In the genomic region with DNA sequence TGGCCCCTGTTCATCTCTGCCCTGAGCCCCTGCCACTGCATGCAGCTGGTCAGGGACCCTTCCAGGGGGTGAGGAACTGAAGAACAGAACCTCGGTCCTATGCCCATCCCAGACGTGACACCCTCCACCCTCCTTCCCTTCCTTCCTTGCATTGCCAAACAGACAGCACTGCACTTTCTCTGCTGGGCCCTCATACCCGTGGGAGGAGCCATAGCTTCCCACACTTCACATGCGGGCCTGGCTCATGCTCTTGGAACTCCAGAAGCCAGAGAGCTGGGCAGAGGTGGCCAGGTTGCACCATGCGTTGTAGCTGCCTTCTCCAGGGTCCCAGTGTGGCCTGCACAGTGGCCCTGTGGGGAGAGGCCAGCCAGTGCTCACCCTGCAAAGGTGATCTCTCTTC, we compare ENCODE assay signal across 9 mouse cellular contexts.
DNase-seq lines count a peak whose midpoint lies in the region; ATAC-seq and TF ChIP-seq lines count a peak whose summit lies in the region.
"Had no signal": no experiment of that assay in that cellular context is flagged by ENCODE, and none has a peak within 500 bp of the region (broad histone marks: within the 10 kb centered on the region; RNA-seq: fewer than 3 reads in every experiment).

No protein-coding gene starts in this region.

- WGBS in heart, embryonic 13.5 days: 30% methylated on average over 5 of the region's 5 CpGs
- 32% methylated on average over 5 of the region's 5 CpGs for WGBS in embryonic facial prominence, embryonic 12.5 days
- WGBS in limb, embryonic 14.5 days: 36% methylated on average over 5 of the region's 5 CpGs

- no peak overlapping the region for H3K4me3 ChIP-seq in heart, embryonic 13.5 days
- no peak overlapping the region for H3K4me3 ChIP-seq in embryonic facial prominence, embryonic 12.5 days
- no peak overlapping the region for H3K4me3 ChIP-seq in limb, embryonic 14.5 days (replicated peaks; ENCODE audit: low read length)

- H3K4me1 ChIP-seq in heart, embryonic 13.5 days: peaks cover 30% of the 10 kb centered on the region
- H3K4me1 ChIP-seq in embryonic facial prominence, embryonic 12.5 days: peaks cover 18% of the 10 kb centered on the region
- peaks cover 8% of the 10 kb centered on the region; the same call in 1 of the 2 replicates for H3K4me1 ChIP-seq in limb, embryonic 14.5 days (ENCODE audit: control insufficient read depth, insufficient read depth, low read length)

- no peaks in the 10 kb centered on the region for H3K27me3 ChIP-seq in heart, embryonic 13.5 days (replicated peaks)
- H3K27me3 ChIP-seq in embryonic facial prominence, embryonic 12.5 days: no peaks in the 10 kb centered on the region
- no peaks in the 10 kb centered on the region for H3K27me3 ChIP-seq in limb, embryonic 14.5 days (ENCODE audit: control insufficient read depth, insufficient read depth, low read length)

- no peak for DNase-seq in heart, adult 8-10 months (ENCODE audit: low spot score)
- peak; percentile 21 for DNase-seq in 416B (ENCODE audit: low read depth)
- DNase-seq in limb, embryonic 14.5 days (ENCODE audit: low spot score): no peak
- DNase-seq in ovary, postnatal 10 days (ENCODE audit: low spot score): no peak
- DNase-seq in gastrocnemius, postnatal 25 days: no peak
- no peak for DNase-seq in adrenal gland, postnatal 4 days (ENCODE audit: low spot score in 2 of 2)
- DNase-seq: kidney, postnatal 14 days had no signal

- H3K9ac ChIP-seq in heart, embryonic 13.5 days: peak overlapping the region; percentile 65
- H3K9ac ChIP-seq in embryonic facial prominence, embryonic 12.5 days: 0 out of 2 replicates have a peak overlapping the region, but pooled peaks have one; percentile 20
- no peak overlapping the region for H3K9ac ChIP-seq in limb, embryonic 14.5 days (ENCODE audit: low read depth, low read length, severe bottlenecking)

- no peak overlapping the region for H3K4me2 ChIP-seq in heart, embryonic 13.5 days
- H3K4me2 ChIP-seq in embryonic facial prominence, embryonic 12.5 days (replicated peaks): no peak overlapping the region
- no peak overlapping the region for H3K4me2 ChIP-seq in limb, embryonic 14.5 days (replicated peaks; ENCODE audit: low read depth, low read length, severe bottlenecking)

- no peak for ATAC-seq in heart, embryonic 13.5 days (ENCODE audit: extremely low read depth, insufficient number of reproducible peaks, low FRiP score, low TSS enrichment)
- ATAC-seq in embryonic facial prominence, embryonic 12.5 days (ENCODE audit: insufficient number of reproducible peaks, insufficient read depth, low FRiP score, low TSS enrichment): no peak
- no peak for ATAC-seq in limb, embryonic 14.5 days (ENCODE audit: low FRiP score, low read depth)

- H3K36me3 ChIP-seq in heart, embryonic 13.5 days: peaks cover 89% of the 10 kb centered on the region
- peaks cover 73% of the 10 kb centered on the region for H3K36me3 ChIP-seq in embryonic facial prominence, embryonic 12.5 days
- H3K36me3 ChIP-seq in limb, embryonic 14.5 days (ENCODE audit: control insufficient read depth, insufficient read depth, low read length): peaks cover 75% of the 10 kb centered on the region

- no peak for TF ChIP-seq POLR2A in limb, embryonic 14.5 days (IDR thresholded peaks at IDR 0.05; ENCODE audit: borderline replicate concordance, extremely low read depth, insufficient read depth, insufficient read length)

- no peaks in the 10 kb centered on the region for H3K9me3 ChIP-seq in heart, embryonic 13.5 days
- H3K9me3 ChIP-seq in embryonic facial prominence, embryonic 12.5 days: no peaks in the 10 kb centered on the region
- H3K9me3 ChIP-seq in limb, embryonic 14.5 days (ENCODE audit: control insufficient read depth, low read length): no peaks in the 10 kb centered on the region

- H3K27ac ChIP-seq in heart, embryonic 13.5 days (replicated peaks): peak overlapping the region; percentile 70
- peak overlapping the region; percentile 58 for H3K27ac ChIP-seq in embryonic facial prominence, embryonic 12.5 days
- H3K27ac ChIP-seq in limb, embryonic 14.5 days (replicated peaks; ENCODE audit: low read depth, low read length): peak overlapping the region; percentile 15; the same call in 1 of the 2 replicates

Comparison
In these comparisons a context has a peak if more than half of its experiments do, and no peak if none do; other contexts are left out.
1. H3K27ac ChIP-seq: peak in every context shown above with its lines; median percentile 70 in heart, embryonic 13.5 days; 58 in embryonic facial prominence, embryonic 12.5 days; 15 in limb, embryonic 14.5 days.